Mouse (Mus musculus) small intestine, adult 2 months (tissue): ENCODE data around the gene Gabpb1. TPM values are rescaled to one million over a fixed set of nuclear protein-coding genes. Genes with fewer than 3 reads are reported as not detected.

Experiments used
- H3K27ac ChIP-seq: fragments of 200-500 bp; 2 replicates; pipeline ENCODE4 v1.5.1; 2012; ENCODE audit warnings: low read depth, low read length, control low read depth, inconsistent platforms; ENCODE audit not compliant: insufficient read depth
- H3K27me3 ChIP-seq: fragments of 200-500 bp; 2 replicates; pipeline ENCODE4 v1.6.1; 2012; ENCODE audit warnings: mild to moderate bottlenecking, moderate library complexity, low read length, inconsistent platforms; ENCODE audit not compliant: control insufficient read depth, insufficient read depth
- H3K36me3 ChIP-seq: fragments of 200-500 bp; 2 replicates; pipeline ENCODE4 v1.6.1; 2012; ENCODE audit warnings: mild to moderate bottlenecking, low read length, control low read depth, inconsistent platforms; ENCODE audit not compliant: control insufficient read depth, insufficient read depth
- H3K4me1 ChIP-seq: fragments of 200-500 bp; 2 replicates; pipeline ENCODE4 v1.6.1; 2012; ENCODE audit warnings: low read length, inconsistent platforms, mixed read lengths; ENCODE audit not compliant: control insufficient read depth, insufficient read depth, insufficient read length
- H3K4me3 ChIP-seq: fragments of 200-500 bp; 2 replicates; pipeline ENCODE4 v1.5.1; 2012; ENCODE audit warnings: low read depth, mild to moderate bottlenecking, control low read depth, inconsistent platforms, low read length, moderate library complexity
- CTCF ChIP-seq: fragments of 200-500 bp; IDR thresholded peaks from 2 replicates; pipeline ENCODE4 v1.5.1; 2012; ENCODE audit warnings: low read depth, mild to moderate bottlenecking, control low read depth, inconsistent platforms, low read length, moderate library complexity, mixed read lengths; ENCODE audit not compliant: insufficient replicate concordance, insufficient read length; ENCODE audit errors: extremely low read depth
- POLR2A ChIP-seq: fragments of 200-500 bp; IDR thresholded peaks from 2 replicates; pipeline ENCODE4 v1.6.1; 2012; ENCODE audit warnings: low read depth, mild to moderate bottlenecking, control low read depth, inconsistent platforms, low read length, moderate library complexity
- WGBS: fragments of 180-500 bp; shearing (Covaris S2); methylation state at CpG from one replicate; pipeline ENCODE4 v1.1.7; 2018; 5-methylcytosine and 5-hydroxymethylcytosine counted together
- polyA plus RNA-seq: library from polyadenylated mRNA; depleted of rRNA; stranded (reverse); fragments of >200 nt; gene quantifications from 2 replicates; pipeline ENCODE4 v1.2.3, GENCODE M21; 2012

The Gabpb1 gene
- polyA plus RNA-seq, 1 experiment: 5.0 TPM

DNA sequence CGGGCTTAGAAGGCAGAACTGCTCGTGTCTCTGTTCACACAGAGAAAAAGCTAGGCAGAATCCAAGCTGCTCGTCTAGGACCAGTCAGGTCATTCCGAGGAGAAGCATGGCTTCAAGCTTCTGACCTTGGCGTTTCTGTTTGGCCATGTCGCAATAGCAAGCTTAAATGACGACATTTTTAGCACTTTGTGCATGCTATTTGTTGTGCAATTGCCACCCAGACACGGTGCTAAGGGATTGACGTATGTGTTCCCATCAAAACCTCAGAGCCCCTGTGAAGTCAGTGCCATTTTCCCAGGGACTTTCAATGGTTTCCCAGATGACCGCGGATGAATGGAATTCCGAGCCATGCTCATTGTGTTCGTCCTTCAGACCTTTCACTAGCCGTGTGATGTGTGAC lies 75.6 kb downstream of the Gabpb1 start:
- Histone ChIP-seq H3K27me3 (no peaks in the 10 kb centered on the region), H3K27ac (no peak overlapping the region), H3K4me1 (peaks cover 12% of the 10 kb centered on the region; the same call in 1 of the 2 replicates), H3K36me3 (no peaks in the 10 kb centered on the region), H3K4me3 (no peak overlapping the region)
- 75% methylated on average over 14 of the region's 14 CpGs for WGBS
- TF ChIP-seq CTCF: no peak
- no peak for TF ChIP-seq POLR2A

- Histone ChIP-seq H3K36me3 (no peaks in the 10 kb centered on the region), H3K4me3 (no peak overlapping the region), H3K27me3 (no peaks in the 10 kb centered on the region), H3K4me1 (peaks cover 12% of the 10 kb centered on the region; the same call in 1 of the 2 replicates), H3K27ac (no peak overlapping the region)
- TF ChIP-seq POLR2A: no peak
- TF ChIP-seq CTCF: peak; percentile 37; the same call in 1 of the 2 replicates
- WGBS: 30% methylated on average over 3 of the region's 3 CpGs
Observed at GRCm38 (mm10) chr2:126599005-126599404, 77.1 kb downstream of the Gabpb1 start.

GRCm38 (mm10) chr2:126598359-126598758 lies 77.8 kb downstream of the Gabpb1 start:
- peaks cover 12% of the 10 kb centered on the region; the same call in 1 of the 2 replicates for H3K4me1 ChIP-seq
- H3K27me3 ChIP-seq: no peaks in the 10 kb centered on the region
- WGBS: 68% methylated on average over 2 of the region's 2 CpGs
- no peak overlapping the region for H3K27ac ChIP-seq
- no peak for TF ChIP-seq POLR2A
- TF ChIP-seq CTCF: no peak
- H3K4me3 ChIP-seq: no peak overlapping the region
- H3K36me3 ChIP-seq: no peaks in the 10 kb centered on the region

GRCm38 (mm10) chr2:126597279-126598241 lies 78.6 kb downstream of the Gabpb1 start:
- H3K4me1 ChIP-seq: peaks cover 12% of the 10 kb centered on the region; the same call in 1 of the 2 replicates
- H3K27ac ChIP-seq: peak overlapping the region; percentile 66
- no peaks in the 10 kb centered on the region for H3K36me3 ChIP-seq
- TF ChIP-seq CTCF (no peak), POLR2A (no peak)
- H3K27me3 ChIP-seq: no peaks in the 10 kb centered on the region
- WGBS: 68% methylated on average over 20 of the region's 20 CpGs
- H3K4me3 ChIP-seq: no peak overlapping the region

DNA sequence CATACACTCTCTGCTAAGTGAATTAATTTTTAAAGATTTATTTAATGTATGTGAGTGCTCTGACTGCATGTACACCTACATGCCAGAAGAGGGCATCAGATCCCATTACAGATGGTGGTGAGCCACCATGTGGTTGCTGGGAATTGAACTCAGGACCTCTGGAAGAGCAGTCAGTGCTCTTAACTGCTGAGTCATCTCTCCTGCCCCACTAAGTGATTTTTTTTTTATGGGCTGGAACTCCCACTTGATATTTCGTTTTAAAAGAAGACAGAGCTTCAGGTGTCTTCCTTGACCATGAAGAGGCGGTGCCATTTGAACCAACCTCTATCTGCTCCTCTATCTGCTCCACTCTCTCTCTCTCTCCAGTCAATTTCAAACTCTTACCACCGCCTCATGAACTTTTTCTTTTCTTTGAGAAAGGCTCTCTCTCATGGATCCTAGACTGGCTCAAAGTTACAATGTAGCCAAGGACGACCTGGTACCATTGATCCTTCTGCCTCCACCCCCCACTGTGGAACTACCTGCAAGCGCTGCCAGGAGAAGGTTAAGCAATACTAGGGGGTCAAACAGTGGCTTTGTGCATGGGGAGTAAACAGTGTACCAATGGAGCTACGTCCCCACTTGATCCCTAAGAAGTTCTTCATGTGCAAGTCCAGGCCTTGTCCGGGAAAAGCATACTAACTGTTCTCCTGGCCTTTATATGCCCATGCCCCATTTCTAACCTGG lies 79.6 kb downstream of the Gabpb1 start:
- H3K27ac ChIP-seq: peak overlapping the region; percentile 66
- no peak for TF ChIP-seq POLR2A
- no peak for TF ChIP-seq CTCF
- H3K27me3 ChIP-seq: no peaks in the 10 kb centered on the region
- H3K36me3 ChIP-seq: no peaks in the 10 kb centered on the region
- 90% methylated on average over 7 of the region's 7 CpGs for WGBS
- no peak overlapping the region for H3K4me3 ChIP-seq
- H3K4me1 ChIP-seq: peaks cover 12% of the 10 kb centered on the region; the same call in 1 of the 2 replicates

GRCm38 (mm10) chr2:126593831-126594610 lies 82.1 kb downstream of the Gabpb1 start:
- peak overlapping the region; percentile 48 for H3K4me3 ChIP-seq
- H3K27me3 ChIP-seq: no peaks in the 10 kb centered on the region
- TF ChIP-seq POLR2A (no peak), CTCF (peak; percentile 82; the same call in 1 of the 2 replicates)
- H3K36me3 ChIP-seq: no peaks in the 10 kb centered on the region
- 35% methylated on average over 26 of the region's 26 CpGs for WGBS
- peaks cover 12% of the 10 kb centered on the region; the same call in 1 of the 2 replicates for H3K4me1 ChIP-seq
- no peak overlapping the region for H3K27ac ChIP-seq
